Mouse (Mus musculus) stomach, embryonic 15.5 days (tissue): Measurements from ENCODE around the gene Cyth4. TPM values are rescaled to one million over a fixed set of nuclear protein-coding genes. Genes with fewer than 3 reads are reported as not detected.
A peak's percentile ranks its signal among the peaks of the same experiment; 100 is the strongest.

ENCODE experiments used
- ATAC-seq: fragments of 200-750 bp; cut with Nextera tagmentation; 2 replicates; pipeline ENCODE4 v1.8.0; 2017; ENCODE audit warnings: low read depth, moderate number of reproducible peaks, moderate TSS enrichment; ENCODE audit not compliant: insufficient read depth, low FRiP score
- H3K27ac ChIP-seq: fragments of 300-500 bp; sonication (generic); 2 replicates; pipeline ENCODE4 v1.5.1; 2015; ENCODE audit warnings: mild to moderate bottlenecking, inconsistent platforms
- H3K27me3 ChIP-seq: fragments of 300-500 bp; sonication (generic); replicated peaks from 2 replicates; pipeline ENCODE4 v1.6.1; 2015; ENCODE audit warnings: inconsistent platforms
- H3K36me3 ChIP-seq: fragments of 300-500 bp; sonication (generic); 2 replicates; pipeline ENCODE4 v1.6.1; 2015; ENCODE audit warnings: inconsistent platforms
- H3K4me1 ChIP-seq: fragments of 300-500 bp; sonication (generic); 2 replicates; pipeline ENCODE4 v1.6.1; 2015; ENCODE audit warnings: inconsistent platforms
- H3K4me2 ChIP-seq: fragments of 300-500 bp; sonication (generic); 2 replicates; pipeline ENCODE4 v1.6.1; 2015; ENCODE audit warnings: mild to moderate bottlenecking, inconsistent platforms
- H3K4me3 ChIP-seq: fragments of 300-500 bp; sonication (generic); replicated peaks from 2 replicates; pipeline ENCODE4 v1.5.1; 2015; ENCODE audit warnings: inconsistent platforms
- H3K9ac ChIP-seq: fragments of 300-500 bp; sonication (generic); 2 replicates; pipeline ENCODE4 v1.6.1; 2015; ENCODE audit warnings: inconsistent platforms
- H3K9me3 ChIP-seq: fragments of 300-500 bp; sonication (generic); 2 replicates; pipeline ENCODE4 v1.6.1; 2016; ENCODE audit warnings: inconsistent platforms
- WGBS: fragments of 180-500 bp; shearing (Covaris S2); methylation state at CpG from one replicate; pipeline ENCODE4 v1.1.7; 2015; 5-methylcytosine and 5-hydroxymethylcytosine counted together
- polyA plus RNA-seq: library from polyadenylated mRNA; unstranded; fragments of >200 nt; fragmentation: Nextera tagmentation; extraction: Ambion mirVana; gene quantifications from 2 replicates; pipeline ENCODE4 v1.2.1, GENCODE M21; 2015

Gene Cyth4
- polyA plus RNA-seq, 1 experiment from 2014 or later = 10.7 TPM

DNA sequence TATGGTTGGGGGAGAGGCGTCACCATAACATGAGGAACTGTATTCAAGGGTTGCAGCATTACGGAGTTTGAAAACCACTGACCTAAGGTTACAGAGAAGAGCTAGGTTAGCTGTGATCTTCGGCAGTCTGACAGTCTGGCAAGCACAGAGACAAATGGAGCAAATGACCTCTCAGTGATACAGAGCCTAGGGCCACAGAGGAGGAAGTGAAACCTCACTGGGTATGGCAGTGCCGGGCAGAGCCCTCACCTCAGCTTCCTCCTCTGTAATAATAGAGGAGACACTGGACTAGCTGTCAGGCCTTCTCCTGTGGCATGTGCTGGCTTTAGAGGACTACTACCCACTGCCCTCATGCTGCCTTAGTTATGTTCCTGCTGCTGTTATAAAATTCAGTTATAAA is 7.9 kb upstream of the Cyth4 start:
- no peak overlapping the region for H3K9ac ChIP-seq
- WGBS = 67% methylated on average over 4 of the region's 4 CpGs
- no peaks in the 10 kb centered on the region for H3K9me3 ChIP-seq
- no peaks in the 10 kb centered on the region for H3K36me3 ChIP-seq
- 0 out of 2 replicates have a peak, but pooled peaks cover 3% of the 10 kb centered on the region for H3K4me1 ChIP-seq
- ATAC-seq = no peak
- H3K27ac ChIP-seq = no peak overlapping the region
- H3K4me3 ChIP-seq = no peak overlapping the region
- H3K27me3 ChIP-seq = no peaks in the 10 kb centered on the region
- no peak overlapping the region for H3K4me2 ChIP-seq

DNA sequence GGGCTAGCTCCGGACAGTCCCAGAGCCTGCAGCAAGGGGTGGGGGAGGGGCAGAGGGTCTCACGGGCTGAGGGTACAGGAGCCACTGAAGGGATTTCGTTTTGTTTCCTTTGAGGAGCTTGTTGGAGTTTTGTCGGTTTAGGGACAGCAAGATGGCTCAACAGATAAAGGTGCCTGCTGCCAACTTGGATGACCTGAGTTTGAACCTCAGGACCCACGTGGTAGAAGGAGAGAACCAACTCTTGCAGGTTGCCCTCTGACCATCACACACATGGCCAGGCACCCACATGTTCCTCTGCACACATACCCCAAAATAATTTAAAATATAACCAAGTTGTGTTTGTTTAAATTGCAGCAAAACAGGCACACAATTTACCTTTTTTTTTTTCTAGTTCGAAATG is 6.9 kb upstream of the Cyth4 start:
- Histone ChIP-seq H3K27ac (no peak overlapping the region), H3K27me3 (no peaks in the 10 kb centered on the region), H3K9me3 (no peaks in the 10 kb centered on the region), H3K9ac (no peak overlapping the region), H3K4me1 (0 out of 2 replicates have a peak, but pooled peaks cover 3% of the 10 kb centered on the region), H3K4me2 (no peak overlapping the region), H3K4me3 (no peak overlapping the region), H3K36me3 (no peaks in the 10 kb centered on the region)
- WGBS = 72% methylated on average over 6 of the region's 6 CpGs
- ATAC-seq = no peak

DNA sequence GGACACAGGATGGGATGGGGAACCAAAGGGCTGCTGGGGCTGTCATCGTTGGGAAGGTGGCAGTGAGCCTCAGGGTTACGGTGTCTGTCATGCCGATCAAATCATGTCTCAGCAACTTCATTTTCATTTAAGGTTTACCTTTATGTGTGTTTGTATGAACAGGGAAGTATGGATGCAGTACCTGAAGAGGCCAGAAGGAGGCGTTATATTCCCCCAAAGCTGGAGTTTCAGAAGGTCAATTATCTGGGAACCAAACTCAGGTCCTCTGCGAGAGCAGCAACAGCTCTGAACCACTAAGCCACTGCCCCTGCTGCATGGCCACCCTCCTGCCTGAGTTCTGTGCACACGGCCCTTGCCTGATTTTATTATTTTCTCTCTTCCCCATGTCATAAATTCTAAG is 6.1 kb upstream of the Cyth4 start:
- Histone ChIP-seq H3K27me3 (no peaks in the 10 kb centered on the region), H3K9ac (no peak overlapping the region), H3K9me3 (no peaks in the 10 kb centered on the region), H3K4me1 (0 out of 2 replicates have a peak, but pooled peaks cover 3% of the 10 kb centered on the region), H3K36me3 (no peaks in the 10 kb centered on the region), H3K4me2 (no peak overlapping the region), H3K4me3 (no peak overlapping the region), H3K27ac (no peak overlapping the region)
- ATAC-seq = no peak
- WGBS = 79% methylated on average over 6 of the region's 6 CpGs

DNA sequence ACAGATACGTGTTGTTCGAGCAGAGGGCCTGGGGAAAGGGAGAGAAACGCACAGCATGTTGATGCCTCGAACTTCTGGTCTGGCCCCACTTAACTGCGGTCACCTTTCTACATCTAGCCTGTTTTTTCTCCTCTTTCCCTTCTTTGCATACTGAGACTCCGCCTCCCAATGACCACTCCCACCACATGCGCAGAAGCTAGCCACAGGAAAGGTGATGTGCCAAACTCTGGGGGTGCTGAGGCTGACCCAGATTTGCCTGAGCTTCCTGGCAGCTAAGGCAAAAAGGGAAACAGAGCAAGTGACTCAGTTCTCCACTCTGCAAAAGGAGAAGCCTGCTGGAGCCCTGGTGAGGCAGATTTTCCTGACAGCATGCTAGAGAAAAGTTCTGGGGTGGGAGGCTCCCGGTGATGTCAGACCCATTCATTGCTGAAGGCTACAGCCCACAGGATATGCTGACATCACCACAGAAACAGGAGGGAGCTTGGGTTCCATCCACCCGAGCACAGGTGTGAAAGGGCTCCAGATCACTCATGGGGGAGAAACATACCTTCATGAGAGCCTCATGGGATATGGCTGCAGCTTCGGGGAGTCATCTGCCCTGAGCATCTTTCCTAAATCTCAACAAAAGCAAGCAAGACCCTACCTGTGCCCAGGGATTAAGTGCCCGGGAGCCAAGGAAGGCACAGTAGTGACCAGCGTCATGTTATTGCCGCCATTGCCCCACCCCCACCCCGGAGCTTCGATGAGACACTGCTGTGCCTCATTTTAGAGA is 5.0 kb upstream of the Cyth4 start:
- Histone ChIP-seq H3K4me2 (no peak overlapping the region), H3K4me3 (no peak overlapping the region), H3K9me3 (no peaks in the 10 kb centered on the region), H3K27me3 (no peaks in the 10 kb centered on the region), H3K27ac (no peak overlapping the region), H3K4me1 (0 out of 2 replicates have a peak, but pooled peaks cover 3% of the 10 kb centered on the region), H3K9ac (no peak overlapping the region), H3K36me3 (no peaks in the 10 kb centered on the region)
- 54% methylated on average over 15 of the region's 15 CpGs for WGBS
- no peak for ATAC-seq

DNA sequence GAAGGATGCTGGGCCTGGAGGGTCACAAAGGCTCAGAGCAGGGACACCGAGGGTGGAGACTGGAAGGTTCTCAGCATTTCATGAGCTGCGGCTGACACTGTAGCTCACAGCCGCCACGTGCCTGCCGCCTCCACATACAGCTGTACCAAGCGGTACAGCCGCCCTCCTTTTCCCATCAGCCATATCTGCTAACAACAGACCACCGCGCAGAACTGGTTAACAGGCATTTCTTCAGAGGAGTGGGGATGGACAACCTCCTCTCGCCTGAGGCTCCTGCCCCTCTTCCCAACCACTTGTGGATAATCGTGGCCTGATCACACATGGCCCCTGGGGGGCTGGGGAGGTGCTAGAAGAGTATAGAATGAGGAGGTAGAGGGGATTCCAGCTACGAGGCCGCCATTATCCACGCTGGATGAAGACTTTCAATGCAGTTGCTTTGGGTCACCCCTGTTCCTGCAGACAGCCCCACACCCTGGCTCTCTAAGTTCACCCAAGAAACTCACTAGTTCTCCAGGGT is 4.3 kb upstream of the Cyth4 start:
- H3K27ac ChIP-seq = no peak overlapping the region
- H3K4me1 ChIP-seq = 0 out of 2 replicates have a peak, but pooled peaks cover 1% of the 10 kb centered on the region
- H3K4me3 ChIP-seq = no peak overlapping the region
- no peak overlapping the region for H3K9ac ChIP-seq
- H3K4me2 ChIP-seq = no peak overlapping the region
- no peaks in the 10 kb centered on the region for H3K36me3 ChIP-seq
- no peaks in the 10 kb centered on the region for H3K9me3 ChIP-seq
- WGBS = 76% methylated on average over 14 of the region's 14 CpGs
- ATAC-seq = no peak
- no peaks in the 10 kb centered on the region for H3K27me3 ChIP-seq

DNA sequence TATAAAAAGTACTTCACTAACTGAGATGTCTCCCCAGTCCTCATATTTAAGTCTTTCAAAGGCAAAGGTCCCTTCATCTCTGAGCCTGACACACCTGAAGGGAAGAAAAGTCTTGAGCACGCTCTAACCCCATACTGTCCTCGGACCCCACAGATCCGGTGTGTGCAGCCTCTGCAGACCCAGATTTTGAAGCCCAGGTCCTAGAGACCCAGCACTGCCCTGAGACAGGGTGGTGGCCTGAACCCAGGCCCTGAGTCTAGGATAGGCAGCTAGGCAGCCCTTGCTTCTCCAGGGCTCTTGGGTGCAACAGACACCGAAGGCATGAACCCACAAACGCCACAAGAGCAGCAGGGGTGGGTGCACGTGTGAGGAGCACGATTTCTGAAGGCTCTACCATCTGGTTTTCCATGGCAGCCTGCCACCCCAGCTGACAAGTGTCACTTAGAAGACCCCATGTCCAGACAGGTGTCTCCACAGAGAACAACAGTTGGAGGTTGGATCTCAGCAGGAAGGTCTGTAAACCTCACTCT is 2.9 kb upstream of the Cyth4 start:
- no peaks in the 10 kb centered on the region for H3K9me3 ChIP-seq
- no peak overlapping the region for H3K4me2 ChIP-seq
- no peak overlapping the region for H3K4me3 ChIP-seq
- no peak overlapping the region for H3K9ac ChIP-seq
- H3K36me3 ChIP-seq = no peaks in the 10 kb centered on the region
- 84% methylated on average over 7 of the region's 7 CpGs for WGBS
- H3K4me1 ChIP-seq = no peaks in the 10 kb centered on the region
- H3K27ac ChIP-seq = no peak overlapping the region
- H3K27me3 ChIP-seq = no peaks in the 10 kb centered on the region
- no peak for ATAC-seq

DNA sequence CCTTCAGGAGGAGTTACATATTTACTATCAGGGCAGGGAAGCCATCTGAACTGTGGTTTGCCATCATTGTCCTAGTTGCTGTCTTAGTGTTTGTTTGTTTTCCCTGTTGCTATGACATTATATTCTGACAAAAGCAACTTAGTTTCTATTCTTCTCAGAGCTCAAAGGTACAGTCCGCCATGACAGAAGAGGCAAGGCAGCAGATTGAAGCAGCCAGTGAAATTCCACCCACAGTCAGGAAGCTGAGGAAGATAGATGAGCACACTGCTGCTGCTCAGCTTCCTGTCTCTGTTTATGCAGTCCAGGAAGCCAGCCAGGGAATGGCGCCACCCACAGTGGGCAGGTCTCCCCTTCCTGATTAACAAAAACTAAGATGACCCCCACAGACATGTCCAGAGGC is 2.0 kb upstream of the Cyth4 start:
- WGBS = 88% methylated on average over 2 of the region's 2 CpGs

DNA sequence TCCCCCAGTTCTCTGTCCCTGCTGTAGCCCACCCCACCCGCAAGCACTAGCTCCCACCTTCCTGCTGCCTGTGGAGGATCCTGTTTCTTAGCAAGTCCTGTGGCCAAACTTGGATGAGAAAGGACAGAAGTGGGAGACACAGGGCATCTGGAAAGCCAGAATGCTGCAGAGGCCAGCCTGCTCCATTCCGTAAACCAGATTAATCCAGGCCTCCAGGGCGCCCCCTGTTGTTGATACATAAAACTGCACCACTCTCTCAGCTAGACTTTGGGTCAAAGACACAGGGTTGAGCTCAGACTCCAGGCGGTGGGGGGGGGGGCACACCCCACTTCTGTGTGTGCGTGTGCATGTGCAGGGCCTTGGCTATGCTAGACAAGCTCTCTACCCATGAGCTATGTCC is 1.4 kb upstream of the Cyth4 start:
- ATAC-seq = no peak
- no peaks in the 10 kb centered on the region for H3K27me3 ChIP-seq
- WGBS = 67% methylated on average over 5 of the region's 5 CpGs

More for the DNA sequence above, 2.0 kb upstream of the Cyth4 start:
- Histone ChIP-seq H3K9me3 (no peaks in the 10 kb centered on the region), H3K36me3 (no peaks in the 10 kb centered on the region), H3K9ac (no peak overlapping the region), H3K27me3 (no peaks in the 10 kb centered on the region), H3K27ac (no peak overlapping the region), H3K4me2 (no peak overlapping the region), H3K4me3 (no peak overlapping the region), H3K4me1 (no peaks in the 10 kb centered on the region)
- ATAC-seq = no peak

DNA sequence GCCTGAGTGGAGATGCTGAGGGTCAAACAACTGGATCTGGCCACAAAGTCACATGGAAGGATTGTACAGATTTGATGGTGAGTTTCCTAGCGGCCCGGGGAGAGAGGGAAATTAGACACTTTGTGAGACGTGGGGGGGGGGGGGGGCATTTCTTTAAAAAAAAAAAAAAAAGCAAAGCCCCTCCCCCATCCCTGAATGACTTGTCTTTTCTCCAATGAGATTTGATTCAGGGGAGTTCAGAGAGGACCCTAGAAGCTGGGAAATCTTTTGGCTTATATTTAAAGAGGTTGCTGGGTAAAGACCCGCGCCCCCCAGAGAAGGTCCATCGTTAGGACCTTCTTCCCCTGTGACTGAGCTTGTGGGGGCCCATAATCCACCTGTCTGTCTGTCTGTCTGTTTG is 343 bp upstream of the Cyth4 start:
- H3K9me3 ChIP-seq = no peaks in the 10 kb centered on the region
- H3K27ac ChIP-seq = no peak overlapping the region
- no peaks in the 10 kb centered on the region for H3K4me1 ChIP-seq
- ATAC-seq = no peak
- WGBS = 75% methylated on average over 6 of the region's 6 CpGs
- no peak overlapping the region for H3K4me3 ChIP-seq
- H3K9ac ChIP-seq = no peak overlapping the region
- no peak overlapping the region for H3K4me2 ChIP-seq
- H3K36me3 ChIP-seq = no peaks in the 10 kb centered on the region
- H3K27me3 ChIP-seq = no peaks in the 10 kb centered on the region

More for the DNA sequence above, 1.4 kb upstream of the Cyth4 start:
- H3K9me3 ChIP-seq = no peaks in the 10 kb centered on the region
- no peak overlapping the region for H3K4me3 ChIP-seq
- H3K9ac ChIP-seq = no peak overlapping the region
- H3K4me2 ChIP-seq = no peak overlapping the region
- H3K4me1 ChIP-seq = no peaks in the 10 kb centered on the region
- no peak overlapping the region for H3K27ac ChIP-seq
- H3K36me3 ChIP-seq = no peaks in the 10 kb centered on the region

DNA sequence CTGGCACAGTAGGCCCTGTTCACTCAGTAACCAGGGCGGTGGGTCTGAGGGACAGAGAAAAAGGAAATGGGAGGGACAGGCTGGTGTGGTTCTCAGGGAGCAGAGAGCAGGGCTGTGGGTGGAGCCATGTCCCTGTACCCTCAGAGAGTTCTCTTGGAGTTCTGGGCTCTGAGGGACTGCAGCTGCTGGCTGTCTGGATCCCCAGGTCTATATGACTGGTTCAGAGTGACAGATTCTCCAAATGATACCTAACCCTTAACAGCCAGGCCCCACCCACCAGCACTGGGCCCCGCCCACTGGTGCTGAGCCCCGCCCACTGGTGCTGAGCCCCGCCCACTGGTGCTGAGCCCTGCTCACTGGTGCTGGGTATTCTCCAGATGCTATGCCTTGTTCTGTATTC is 882 bp downstream of the Cyth4 start:
- Histone ChIP-seq H3K27ac (no peak overlapping the region), H3K27me3 (no peaks in the 10 kb centered on the region), H3K36me3 (no peaks in the 10 kb centered on the region), H3K4me2 (no peak overlapping the region), H3K9ac (no peak overlapping the region), H3K4me3 (no peak overlapping the region), H3K9me3 (no peaks in the 10 kb centered on the region), H3K4me1 (no peaks in the 10 kb centered on the region)
- peak; percentile 47; the same call in 1 of the 2 replicates for ATAC-seq
- 55% methylated on average over 4 of the region's 4 CpGs for WGBS

DNA sequence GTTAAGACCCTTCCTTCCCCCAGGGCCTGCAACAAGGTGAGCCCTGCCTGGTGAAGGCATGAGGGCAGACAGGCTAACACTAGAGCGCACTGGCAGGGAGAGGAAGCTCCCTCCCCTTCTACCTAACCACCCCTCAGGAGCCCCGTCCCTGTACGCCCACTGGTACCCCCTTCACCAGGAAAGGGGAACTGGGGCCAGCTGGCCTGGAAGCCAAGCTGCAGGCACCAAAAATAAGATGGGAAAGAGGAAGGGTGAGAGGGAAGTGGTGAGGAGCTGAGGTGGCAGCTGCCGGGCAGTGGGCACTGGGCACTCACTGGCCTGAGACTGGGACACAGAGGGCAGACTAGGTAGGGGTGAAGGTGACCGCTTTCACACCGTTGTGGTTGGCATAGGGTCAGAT is 2.3 kb downstream of the Cyth4 start:
- no peak for ATAC-seq
- H3K9me3 ChIP-seq = no peaks in the 10 kb centered on the region
- WGBS = 82% methylated on average over 6 of the region's 6 CpGs
- no peaks in the 10 kb centered on the region for H3K27me3 ChIP-seq
- no peak overlapping the region for H3K9ac ChIP-seq
- no peak overlapping the region for H3K4me2 ChIP-seq
- no peak overlapping the region for H3K4me3 ChIP-seq
- no peaks in the 10 kb centered on the region for H3K4me1 ChIP-seq
- no peak overlapping the region for H3K27ac ChIP-seq
- no peaks in the 10 kb centered on the region for H3K36me3 ChIP-seq

DNA sequence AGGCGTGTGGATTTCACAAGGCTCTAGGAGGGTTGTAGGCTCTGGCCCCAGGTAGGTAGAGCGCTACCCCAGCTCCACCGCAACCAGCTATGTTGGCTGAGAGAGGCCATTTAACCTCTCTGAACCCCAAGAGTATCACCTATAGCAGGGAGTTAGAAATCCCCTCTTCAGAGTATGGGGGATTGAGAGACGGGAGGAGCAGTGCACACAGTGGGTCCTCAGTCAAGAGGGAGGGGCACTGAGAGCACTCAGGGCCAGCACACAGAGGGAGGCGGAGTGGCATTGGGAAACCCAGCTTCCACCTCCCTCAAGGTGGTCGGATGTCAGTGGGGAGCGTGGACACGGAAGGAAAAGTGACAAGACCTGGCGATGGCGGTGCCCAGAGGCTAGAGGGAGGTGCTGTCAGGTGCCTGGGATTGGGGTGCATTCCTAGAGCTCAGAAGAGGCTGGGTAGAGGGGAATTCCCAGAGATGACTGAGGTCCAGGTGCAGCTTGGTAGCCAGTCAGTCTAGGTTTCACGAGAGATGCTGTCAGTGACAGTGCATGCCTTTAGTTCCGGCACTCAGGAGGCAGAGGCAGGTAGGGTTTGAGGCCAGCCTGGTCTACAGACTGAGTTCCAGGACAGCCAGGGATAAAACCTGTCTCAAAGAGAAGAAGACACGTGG is 2.8 kb downstream of the Cyth4 start:
- no peak for ATAC-seq
- Histone ChIP-seq H3K27ac (no peak overlapping the region), H3K4me1 (no peaks in the 10 kb centered on the region), H3K36me3 (no peaks in the 10 kb centered on the region), H3K9ac (no peak overlapping the region), H3K9me3 (no peaks in the 10 kb centered on the region), H3K4me2 (no peak overlapping the region), H3K27me3 (no peaks in the 10 kb centered on the region), H3K4me3 (no peak overlapping the region)
- 80% methylated on average over 13 of the region's 13 CpGs for WGBS
